Mouse (Mus musculus) G1E (cell line): ENCODE measurements around the gene Sap30bp.

Source experiments
- CTCF ChIP-seq: IDR thresholded peaks from 2 replicates; pipeline ENCODE4 v1.5.1; 2012; ENCODE audit warnings: low read depth, low read length, inconsistent platforms, mixed read lengths
- GATA1 ChIP-seq: IDR thresholded peaks from 2 replicates; pipeline ENCODE4 v1.6.1; 2012; ENCODE audit warnings: borderline replicate concordance, low read length, inconsistent platforms, mixed read lengths
- GATA2 ChIP-seq: IDR thresholded peaks from 2 replicates; pipeline ENCODE4 v1.6.1; 2012; ENCODE audit warnings: low read depth, low read length, inconsistent platforms, borderline replicate concordance
- POLR2AphosphoS5 ChIP-seq: IDR thresholded peaks from 2 replicates; pipeline ENCODE4 v1.6.1; 2012; ENCODE audit warnings: low read depth, low read length, inconsistent platforms; ENCODE audit not compliant: insufficient replicate concordance
- TAL1 ChIP-seq: conservative IDR thresholded peaks from 2 replicates; pipeline ENCODE4 v1.6.1; 2012; ENCODE audit warnings: low read depth, low read length, inconsistent platforms, mixed read lengths

- TF ChIP-seq CTCF (no peak), GATA1 (no peak), TAL1 (no peak), POLR2AphosphoS5 (no peak), GATA2 (no peak)
Measured at GRCm38 (mm10) chr11:115931235-115931634, 1.8 kb upstream of the Sap30bp start.
